8 mouse cellular contexts compared by ENCODE assay signal in the genomic region with DNA sequence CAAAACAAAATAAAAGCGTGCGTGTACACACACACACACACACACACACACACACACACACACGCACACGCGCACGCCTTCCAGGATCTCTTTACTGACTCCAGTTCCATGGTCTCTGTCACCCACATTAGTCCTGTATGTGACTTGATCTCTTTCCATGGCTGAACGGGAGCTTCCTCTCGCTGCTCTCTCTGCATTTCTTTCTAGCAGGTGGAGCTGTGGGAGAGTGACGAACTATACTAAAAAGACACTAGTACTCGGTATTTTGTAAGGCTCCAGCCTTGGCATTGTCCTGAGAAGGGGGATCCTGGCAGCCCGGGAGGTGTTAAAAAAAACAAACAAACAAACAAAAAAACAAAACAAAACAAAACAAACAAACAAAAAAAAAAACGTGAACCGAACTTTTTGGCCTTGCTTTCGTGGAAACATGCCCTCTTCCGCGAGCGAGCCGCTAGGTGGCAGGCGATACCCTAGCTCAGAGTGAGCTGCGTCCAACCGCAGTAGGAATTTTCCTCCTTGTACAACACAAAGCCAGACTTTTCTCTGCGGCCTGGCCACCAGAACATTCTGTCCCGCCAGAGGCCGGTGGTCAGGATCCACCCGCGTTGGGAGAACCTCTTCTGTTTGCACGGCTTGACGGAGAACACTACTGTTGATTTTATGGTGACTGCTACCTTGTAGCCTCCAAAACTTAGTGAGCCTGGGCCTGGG. TPM values are rescaled to one million over a fixed set of nuclear protein-coding genes. Genes with fewer than 3 reads are reported as not detected.
A peak's percentile ranks its signal among the peaks of the same experiment; 100 is the strongest.
DNase-seq lines count a peak whose midpoint lies in the region; ATAC-seq lines count a peak whose summit lies in the region.

No protein-coding gene starts in this region.

- peak; percentile 91 for DNase-seq in embryo, embryonic 10.5 days (ENCODE audit: low spot score)
- peak; percentile 85 for DNase-seq in gastrocnemius, postnatal 14 days
- peak; percentile 80 to 90 for DNase-seq in left cerebral cortex, postnatal 10 days (ENCODE audit: extremely low spot score in 1 of 2, low spot score in 2 of 2)
- DNase-seq in right cerebral cortex, postnatal 14 days = peak; percentile 88
- peak; percentile 82 to 84 for DNase-seq in urinary bladder, postnatal 36 days (ENCODE audit: low spot score in 2 of 2)

- peak; percentile 40 for ATAC-seq in activated CD4-positive, CD25-positive, alpha-beta regulatory T cell, adult 4 months
- peak; percentile 60 for ATAC-seq in inflammation-experienced regulatory T-cells, adult 6 months
- ATAC-seq in megakaryocyte progenitor cell, adult 5-6 weeks (replicated peaks; ENCODE audit: poor library complexity) = peak; percentile 56

- intact Hi-C loops in gastrocnemius, postnatal 14 days (cut with DNase I; ENCODE audit: low total_unique reads) = no loop called here
- intact Hi-C loops in left cerebral cortex, postnatal 10 days (cut with DNase I) = loop anchor here (2.0 to 10.0 kb wide), 3 partner anchors 95 to 374 kb away; no protein-coding TSS in a partner anchor

RNA-seq across cellular contexts. Expression of a gene that starts 9.9 kb away (rescaled TPM):
- polyA plus RNA-seq in activated CD4-positive, CD25-positive, alpha-beta regulatory T cell, adult 4 months (2017; shearing (Covaris generic)) = under 1 TPM; 0.48 to 0.54 TPM
- 1 to 10 TPM; 1.6 to 1.8 TPM for total RNA-seq in gastrocnemius, postnatal 14 days (2021)
- polyA plus RNA-seq in inflammation-experienced regulatory T-cells, adult 6 months (2017; shearing (Covaris generic)) = 1 to 10 TPM in 2 of 3 experiments, under 1 TPM in 1; 0.48 to 1.3 (median 1.1) TPM
- total RNA-seq in left cerebral cortex, postnatal 10 days (2021) = 10 to 100 TPM; 22.4 to 24.4 TPM
- total RNA-seq in megakaryocyte progenitor cell, adult 5-6 weeks (2015) = 4.1 and 4.3 TPM in 2 replicates
- total RNA-seq in megakaryocyte progenitor cell, adult 5-6 weeks (2017) = 2.9 and 3.9 TPM in 2 replicates

RNA-seq across cellular contexts. Expression of a gene that starts 40.4 kb away (rescaled TPM):
- 1 to 10 TPM; 2.5 to 3.3 TPM for polyA plus RNA-seq in activated CD4-positive, CD25-positive, alpha-beta regulatory T cell, adult 4 months (2017; shearing (Covaris generic))
- 100 to 1,000 TPM; 106 to 120 TPM for total RNA-seq in gastrocnemius, postnatal 14 days (2021)
- 1 to 10 TPM; 1.7 to 4.1 (median 2.2) TPM for polyA plus RNA-seq in inflammation-experienced regulatory T-cells, adult 6 months (2017; shearing (Covaris generic))
- total RNA-seq in left cerebral cortex, postnatal 10 days (2021) = 100 to 1,000 TPM; 196 to 202 TPM
- 41.0 and 51.5 TPM in 2 replicates for total RNA-seq in megakaryocyte progenitor cell, adult 5-6 weeks (2015)
- 48.3 and 51.7 TPM in 2 replicates for total RNA-seq in megakaryocyte progenitor cell, adult 5-6 weeks (2017)

RNA-seq across cellular contexts. Expression of a gene that starts 51.5 kb away (rescaled TPM):
- polyA plus RNA-seq in activated CD4-positive, CD25-positive, alpha-beta regulatory T cell, adult 4 months (2017; shearing (Covaris generic)) = 100 to 1,000 TPM in 1 of 2 experiments, 10 to 100 TPM in 1; 95.1 to 104 TPM
- 10 to 100 TPM; 33.3 to 39.2 TPM for total RNA-seq in gastrocnemius, postnatal 14 days (2021)
- 10 to 100 TPM; 86.2 to 95.6 (median 88.7) TPM for polyA plus RNA-seq in inflammation-experienced regulatory T-cells, adult 6 months (2017; shearing (Covaris generic))
- total RNA-seq in left cerebral cortex, postnatal 10 days (2021) = 10 to 100 TPM; 72.0 to 78.5 TPM
- total RNA-seq in megakaryocyte progenitor cell, adult 5-6 weeks (2015) = 165 and 166 TPM in 2 replicates
- total RNA-seq in megakaryocyte progenitor cell, adult 5-6 weeks (2017) = 163 and 168 TPM in 2 replicates

Comparison
In these comparisons a context has a peak if more than half of its experiments do, and no peak if none do; other contexts are left out.
1. Peak in every context shown above with its lines: DNase-seq and ATAC-seq.
2. RNA of a gene that starts 9.9 kb away (total RNA-seq): 22.4 to 24.4 TPM in left cerebral cortex, postnatal 10 days; 2.9 to 4.3 TPM in megakaryocyte progenitor cell, adult 5-6 weeks and 1.6 to 1.8 TPM in gastrocnemius, postnatal 14 days; every median in the first group is over 4 times any median in the second.